Mouse (Mus musculus): Measurements from ENCODE around the gene Mup18. TPM values are rescaled to one million over a fixed set of nuclear protein-coding genes. Genes with fewer than 3 reads are reported as not detected.

Gene Mup18
- not detected in 2 replicates for polyA plus RNA-seq (2012; rRNA removed)

DNA sequence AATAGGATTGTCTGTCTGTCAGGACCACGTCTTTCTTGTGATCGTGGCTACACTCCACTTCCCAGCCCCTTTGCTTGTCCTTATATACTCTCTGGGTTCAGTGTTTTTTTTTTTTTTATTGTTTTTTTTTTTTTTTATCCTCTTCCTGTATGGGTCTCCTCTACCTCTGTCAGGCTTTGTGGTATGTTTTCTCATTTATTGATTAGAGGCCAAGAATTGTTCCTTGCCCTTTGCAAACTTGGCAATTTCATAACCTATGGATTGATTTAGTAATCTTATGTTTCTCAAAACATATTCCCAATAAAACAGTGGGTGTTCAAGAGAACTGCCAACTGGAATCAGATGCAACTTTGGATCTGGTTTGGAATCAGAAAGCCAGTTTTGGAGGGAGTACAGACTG, at the start of gene Mup18:
Gene Mup18, minus strand, starts transcription at position 101 of the 400 bp plus-strand sequence.

Other genes with a start within 250 kb of the Mup18 start
- not detected in 2 replicates for gene Mup15, start 234.4 kb downstream of the Mup18 start, polyA plus RNA-seq (2012; rRNA removed)
- not detected in 2 replicates for gene Mup16, start 154.6 kb downstream of the Mup18 start, polyA plus RNA-seq (2012; rRNA removed)
- gene Mup17, start 78.3 kb downstream of the Mup18 start, polyA plus RNA-seq (2012; rRNA removed) = not detected in 2 replicates
- gene Mup19, start 108.1 kb upstream of the Mup18 start, polyA plus RNA-seq (2012; rRNA removed) = not detected in 2 replicates
- gene Mup5, start 161.1 kb upstream of the Mup18 start, polyA plus RNA-seq (2012; rRNA removed) = not detected in 2 replicates

Data from central nervous system, embryonic 18 days (tissue).